Mouse (Mus musculus) liver, embryonic 16.5 days (tissue): ENCODE measurements around the gene Psmd9. TPM values are rescaled to one million over a fixed set of nuclear protein-coding genes. Genes with fewer than 3 reads are reported as not detected.

Experiments used
- ATAC-seq: fragments of 200-750 bp; cut with Nextera tagmentation; 2 replicates; pipeline ENCODE4 v1.8.0; 2017; ENCODE audit warnings: low read depth, mild to moderate bottlenecking, moderate number of reproducible peaks, moderate library complexity
- H3K27ac ChIP-seq: fragments of 300-500 bp; sonication (generic); 2 replicates; pipeline ENCODE4 v1.5.1; 2014; ENCODE audit warnings: mild to moderate bottlenecking, low read length
- H3K27me3 ChIP-seq: fragments of 300-500 bp; sonication (generic); 2 replicates; pipeline ENCODE4 v1.6.1; 2014; ENCODE audit warnings: low read depth, low read length, mixed read lengths; ENCODE audit not compliant: control insufficient read depth, insufficient read depth
- H3K36me3 ChIP-seq: fragments of 300-500 bp; sonication (generic); 2 replicates; pipeline ENCODE4 v1.6.1; 2014; ENCODE audit warnings: mild to moderate bottlenecking; ENCODE audit not compliant: control insufficient read depth, insufficient read depth
- H3K4me1 ChIP-seq: fragments of 300-500 bp; sonication (generic); 2 replicates; pipeline ENCODE4 v1.6.1; 2014; ENCODE audit warnings: low read depth, low read length, mixed read lengths; ENCODE audit not compliant: control insufficient read depth
- H3K4me2 ChIP-seq: fragments of 300-500 bp; sonication (generic); 2 replicates; pipeline ENCODE4 v1.6.1; 2014; ENCODE audit warnings: low read depth, low read length, mixed read lengths
- H3K4me3 ChIP-seq: fragments of 300-500 bp; sonication (generic); 2 replicates; pipeline ENCODE4 v1.5.1; 2014; ENCODE audit warnings: low read depth, mild to moderate bottlenecking, low read length
- H3K9ac ChIP-seq: fragments of 300-500 bp; sonication (generic); 2 replicates; pipeline ENCODE4 v1.6.1; 2014; ENCODE audit warnings: low read depth, low read length
- H3K9me3 ChIP-seq: fragments of 300-500 bp; sonication (generic); replicated peaks from 2 replicates; pipeline ENCODE4 v1.6.1; 2016; ENCODE audit warnings: low read length; ENCODE audit not compliant: control insufficient read depth
- WGBS: fragments of 180-500 bp; shearing (Covaris S2); extraction: QIAGEN DNeasy Blood & Tissue Kit; methylation state at CpG from one replicate; pipeline ENCODE4 v1.1.7; 2014; ENCODE audit not compliant: insufficient replicate concordance; 5-methylcytosine and 5-hydroxymethylcytosine counted together
- polyA plus RNA-seq: library from polyadenylated mRNA; unstranded; fragments of >200 nt; fragmentation: Nextera tagmentation; extraction: Ambion mirVana; gene quantifications from 2 replicates; pipeline ENCODE4 v1.2.1, GENCODE M21; 2015

Psmd9 gene
- polyA plus RNA-seq, 1 experiment from 2014 or later, result 63.8 TPM

DNA sequence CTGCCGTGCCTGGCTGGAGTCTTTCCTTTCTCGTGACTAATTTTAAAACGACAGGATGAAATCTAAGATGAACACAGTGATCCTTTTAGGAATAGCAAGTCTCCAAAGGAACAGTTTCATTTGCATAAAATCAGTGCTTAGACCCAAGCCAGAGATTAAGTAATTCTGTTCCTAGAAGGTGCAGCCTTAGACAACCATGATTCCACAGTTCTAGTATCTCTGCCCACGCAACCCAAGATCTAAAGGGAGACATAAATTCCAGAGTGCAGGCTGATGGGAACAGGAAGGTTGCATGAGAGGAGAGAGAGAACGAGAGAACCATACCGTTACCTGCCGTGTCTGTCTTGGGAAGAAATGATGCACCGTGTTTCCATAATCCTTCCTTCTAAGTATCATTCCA lies 91.5 kb downstream of the Psmd9 start:
- ATAC-seq, result no peak
- Histone ChIP-seq H3K9me3 (no peaks in the 10 kb centered on the region), H3K36me3 (no peaks in the 10 kb centered on the region), H3K4me1 (no peaks in the 10 kb centered on the region), H3K4me2 (no peak overlapping the region), H3K4me3 (no peak overlapping the region), H3K27me3 (no peaks in the 10 kb centered on the region), H3K9ac (no peak overlapping the region), H3K27ac (no peak overlapping the region)
- WGBS, result 69% methylated on average over 8 of the region's 8 CpGs

DNA sequence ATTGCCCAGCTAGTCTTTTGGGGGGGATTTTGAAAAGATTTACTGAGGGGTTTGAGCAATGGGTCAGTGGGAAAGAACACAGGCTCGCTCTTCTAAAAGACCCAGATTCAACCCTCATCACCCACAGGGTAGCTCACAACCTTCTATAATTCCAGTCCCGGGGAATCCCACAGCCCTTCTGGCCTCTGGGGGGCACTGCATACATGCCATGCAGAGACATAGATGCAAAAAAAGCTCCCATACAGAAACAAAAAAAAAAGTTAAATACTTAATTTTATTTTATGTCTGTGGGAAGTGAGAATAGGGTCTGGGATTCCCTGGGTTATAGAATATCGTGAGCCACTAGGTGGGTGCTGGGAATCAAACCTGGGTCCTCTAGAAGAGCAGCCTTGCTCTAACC lies 97.7 kb downstream of the Psmd9 start:
- no peaks in the 10 kb centered on the region for H3K27me3 ChIP-seq
- H3K27ac ChIP-seq, result no peak overlapping the region
- no peak overlapping the region for H3K4me3 ChIP-seq
- H3K9ac ChIP-seq, result no peak overlapping the region
- H3K36me3 ChIP-seq, result no peaks in the 10 kb centered on the region
- no peak for ATAC-seq
- H3K4me2 ChIP-seq, result no peak overlapping the region
- H3K9me3 ChIP-seq, result no peaks in the 10 kb centered on the region
- H3K4me1 ChIP-seq, result no peaks in the 10 kb centered on the region
- WGBS, result 65% methylated on average over 3 of the region's 3 CpGs

- no peak for ATAC-seq
- Histone ChIP-seq H3K9ac (no peak overlapping the region), H3K4me2 (no peak overlapping the region), H3K9me3 (no peaks in the 10 kb centered on the region), H3K4me1 (no peaks in the 10 kb centered on the region), H3K27me3 (no peaks in the 10 kb centered on the region), H3K36me3 (no peaks in the 10 kb centered on the region), H3K4me3 (no peak overlapping the region), H3K27ac (no peak overlapping the region)
- WGBS, result 74% methylated on average over 28 of the region's 28 CpGs
Observed at GRCm38 (mm10) chr5:123268477-123269474, 99.6 kb downstream of the Psmd9 start.

GRCm38 (mm10) chr5:123270917-123271316 lies 101.7 kb downstream of the Psmd9 start:
- H3K4me3 ChIP-seq, result no peak overlapping the region
- no peaks in the 10 kb centered on the region for H3K9me3 ChIP-seq
- no peak overlapping the region for H3K9ac ChIP-seq
- ATAC-seq, result no peak
- 78% methylated on average over 11 of the region's 11 CpGs for WGBS
- H3K27ac ChIP-seq, result no peak overlapping the region
- H3K27me3 ChIP-seq, result no peaks in the 10 kb centered on the region
- H3K36me3 ChIP-seq, result no peaks in the 10 kb centered on the region
- H3K4me2 ChIP-seq, result no peak overlapping the region
- no peaks in the 10 kb centered on the region for H3K4me1 ChIP-seq

GRCm38 (mm10) chr5:123272927-123273326 lies 103.7 kb downstream of the Psmd9 start:
- H3K4me3 ChIP-seq, result no peak overlapping the region
- 58% methylated on average over 5 of the region's 5 CpGs for whole genome bisulfite sequencing
- H3K4me1 ChIP-seq, result no peaks in the 10 kb centered on the region
- H3K9me3 ChIP-seq, result no peaks in the 10 kb centered on the region
- no peak overlapping the region for H3K27ac ChIP-seq
- no peaks in the 10 kb centered on the region for H3K36me3 ChIP-seq
- H3K4me2 ChIP-seq, result no peak overlapping the region
- no peak for ATAC-seq
- no peak overlapping the region for H3K9ac ChIP-seq
- H3K27me3 ChIP-seq, result no peaks in the 10 kb centered on the region

- ATAC-seq, result no peak
- no peaks in the 10 kb centered on the region for H3K27me3 ChIP-seq
- no peaks in the 10 kb centered on the region for H3K9me3 ChIP-seq
- no peaks in the 10 kb centered on the region for H3K36me3 ChIP-seq
- 65% methylated on average over 9 of the region's 9 CpGs for WGBS
- H3K9ac ChIP-seq, result no peak overlapping the region
- no peak overlapping the region for H3K4me2 ChIP-seq
- no peaks in the 10 kb centered on the region for H3K4me1 ChIP-seq
- H3K27ac ChIP-seq, result no peak overlapping the region
- no peak overlapping the region for H3K4me3 ChIP-seq
Observed at GRCm38 (mm10) chr5:123276636-123277341, 107.6 kb downstream of the Psmd9 start.

GRCm38 (mm10) chr5:123277342-123277701 lies 108.1 kb downstream of the Psmd9 start:
- Histone ChIP-seq H3K4me3 (no peak overlapping the region), H3K36me3 (no peaks in the 10 kb centered on the region), H3K27me3 (no peaks in the 10 kb centered on the region), H3K9me3 (no peaks in the 10 kb centered on the region), H3K4me2 (no peak overlapping the region), H3K27ac (no peak overlapping the region), H3K9ac (no peak overlapping the region), H3K4me1 (no peaks in the 10 kb centered on the region)
- 53% methylated on average over 7 of the region's 7 CpGs for WGBS
- ATAC-seq, result no peak

DNA sequence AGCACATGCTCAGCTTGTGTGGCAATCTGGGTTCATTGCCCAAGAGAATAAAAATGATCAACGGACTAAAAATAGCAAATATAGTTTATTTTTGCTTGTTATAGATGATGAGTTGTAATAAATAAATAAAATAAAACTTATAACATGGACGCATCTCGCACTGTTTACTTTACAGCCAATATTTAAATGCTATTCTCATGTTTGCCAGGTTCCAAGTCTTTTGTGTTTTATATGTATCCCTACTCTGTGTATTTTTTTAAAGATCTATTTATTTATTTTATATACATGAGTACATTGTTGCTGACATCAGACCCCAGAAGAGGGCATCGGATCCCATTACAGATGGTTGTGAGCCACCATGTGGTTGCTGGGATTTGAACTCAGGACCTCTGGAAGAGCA lies 108.5 kb downstream of the Psmd9 start:
- H3K27me3 ChIP-seq, result no peaks in the 10 kb centered on the region
- no peaks in the 10 kb centered on the region for H3K9me3 ChIP-seq
- H3K36me3 ChIP-seq, result no peaks in the 10 kb centered on the region
- no peak overlapping the region for H3K9ac ChIP-seq
- 69% methylated on average over 4 of the region's 4 CpGs for WGBS
- no peak overlapping the region for H3K4me2 ChIP-seq
- no peak overlapping the region for H3K27ac ChIP-seq
- no peak for ATAC-seq
- H3K4me3 ChIP-seq, result no peak overlapping the region
- H3K4me1 ChIP-seq, result no peaks in the 10 kb centered on the region

DNA sequence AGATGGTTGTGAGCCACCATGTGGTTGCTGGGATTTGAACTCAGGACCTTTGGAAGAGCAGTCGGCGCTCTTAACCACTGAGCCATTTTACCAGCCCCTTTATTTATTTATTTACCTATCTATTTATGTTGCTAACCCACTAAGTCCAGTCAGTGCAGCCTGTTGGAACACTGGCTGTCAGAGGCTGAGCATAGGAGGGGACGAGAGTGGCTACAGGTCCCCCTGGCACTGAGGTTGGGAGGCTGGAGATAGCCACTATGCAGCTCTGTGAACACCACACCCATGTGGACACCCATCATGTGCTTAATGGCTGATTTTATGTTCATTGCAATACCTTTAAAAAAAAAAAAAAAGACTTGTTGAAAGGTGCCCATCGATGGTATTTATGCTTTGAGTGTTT lies 110.0 kb downstream of the Psmd9 start:
- no peak for ATAC-seq
- H3K27ac ChIP-seq, result no peak overlapping the region
- H3K4me2 ChIP-seq, result no peak overlapping the region
- H3K9ac ChIP-seq, result no peak overlapping the region
- H3K4me1 ChIP-seq, result no peaks in the 10 kb centered on the region
- H3K27me3 ChIP-seq, result no peaks in the 10 kb centered on the region
- no peak overlapping the region for H3K4me3 ChIP-seq
- no peaks in the 10 kb centered on the region for H3K36me3 ChIP-seq
- H3K9me3 ChIP-seq, result no peaks in the 10 kb centered on the region
- WGBS, result 81% methylated on average over 4 of the region's 4 CpGs
